Mouse (Mus musculus) NIH3T3 (cell line): ENCODE measurements around the gene Prickle2.

Experiments
- DNase-seq: peaks from one replicate; pipeline ENCODE4 v3.0.0-alpha.2; 2012; ENCODE audit warnings: low read depth

Gene Prickle2

DNA sequence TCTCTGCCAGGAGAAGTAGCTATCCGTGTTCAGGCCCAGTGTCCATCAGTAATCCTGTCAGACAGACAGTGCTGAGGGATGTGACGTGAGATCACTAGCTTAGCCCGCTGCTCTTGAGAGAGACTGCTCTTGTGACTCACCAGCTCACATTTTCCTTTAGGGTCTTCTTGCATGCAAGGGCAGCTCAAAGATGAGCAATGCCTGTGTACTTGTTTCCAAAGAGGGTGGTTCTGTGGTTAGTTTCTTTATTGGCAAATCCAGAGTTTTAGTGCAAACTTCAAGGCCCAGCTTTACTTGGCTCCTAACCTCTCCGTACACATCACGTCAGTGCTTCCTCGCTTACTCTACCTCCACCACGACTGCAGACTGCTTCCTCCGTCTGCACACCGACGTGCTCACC is 324.9 kb downstream of the Prickle2 start:
- peak; percentile 77 for DNase-seq

DNA sequence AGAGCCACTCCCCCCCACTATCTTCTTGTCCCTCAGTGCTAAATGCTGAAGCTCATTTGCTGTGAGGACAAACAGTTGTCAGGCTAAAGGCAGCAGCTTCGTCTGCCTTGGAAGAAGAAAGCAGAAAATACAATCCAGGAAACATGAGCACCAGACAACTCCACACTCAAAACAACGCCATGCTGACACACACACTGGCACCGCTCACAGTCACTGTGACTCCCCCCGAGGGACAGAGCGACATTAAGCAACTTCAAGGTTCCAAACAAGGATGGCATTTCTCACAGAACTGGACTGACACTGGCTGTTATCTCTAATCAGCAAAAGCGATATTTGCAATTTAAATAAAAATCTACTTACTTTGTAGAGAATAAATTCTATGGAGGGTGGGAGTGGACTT is 331.1 kb downstream of the Prickle2 start:
- no peak for DNase-seq

DNA sequence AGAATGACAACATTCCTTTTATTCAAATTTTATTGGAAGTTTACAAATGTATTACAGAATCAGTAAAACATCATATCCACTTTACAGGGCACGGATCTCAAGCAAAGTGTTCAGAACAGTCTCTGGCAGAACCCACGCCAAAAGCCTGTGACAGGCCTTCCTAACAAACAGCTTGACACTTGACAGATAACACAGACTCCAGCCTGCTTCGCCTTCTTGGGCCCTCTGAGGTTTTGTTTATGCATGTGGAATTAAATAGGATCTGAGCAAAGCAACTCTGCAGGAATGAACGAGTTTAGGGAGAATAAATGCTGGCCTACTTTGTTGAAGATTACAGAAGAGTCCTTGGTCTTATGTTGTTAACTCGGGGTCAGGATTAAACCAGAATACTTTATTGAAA is 335.1 kb downstream of the Prickle2 start:
- no peak for DNase-seq

DNA sequence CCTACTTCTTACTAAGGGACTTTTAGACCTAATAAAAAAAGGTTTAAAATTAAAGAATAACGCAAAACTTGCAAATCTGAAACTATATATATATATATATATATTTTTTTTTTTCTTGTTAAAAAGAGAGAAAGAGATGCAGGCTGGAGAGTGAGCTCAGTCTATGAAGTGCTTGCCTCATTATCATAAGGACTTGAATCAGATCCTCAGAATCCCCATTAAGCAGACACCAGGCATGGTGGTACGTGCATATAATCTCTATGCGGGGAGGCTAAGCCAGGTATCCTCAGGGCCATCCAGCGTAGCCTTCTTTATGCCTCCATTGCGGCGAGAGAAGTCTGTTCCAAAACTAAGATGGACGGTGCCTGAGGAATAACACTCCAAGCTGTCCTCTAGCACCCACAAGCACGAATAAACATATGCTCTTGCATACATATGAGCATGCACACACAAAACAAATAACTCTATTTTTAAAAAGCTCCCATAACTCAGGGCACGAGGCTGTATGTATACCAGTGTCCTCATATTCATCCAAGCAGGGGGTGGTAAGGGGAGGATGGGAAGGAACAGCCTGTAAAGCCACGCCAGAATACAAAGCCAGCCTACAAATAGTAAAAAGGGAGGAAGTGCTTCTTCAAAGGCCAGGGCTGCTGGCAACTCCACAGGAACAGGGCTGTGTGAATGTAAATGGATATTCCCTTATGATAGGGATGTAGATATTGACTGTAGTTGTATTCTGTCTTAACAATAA is 358.5 kb downstream of the Prickle2 start:
- DNase-seq, result no peak

DNA sequence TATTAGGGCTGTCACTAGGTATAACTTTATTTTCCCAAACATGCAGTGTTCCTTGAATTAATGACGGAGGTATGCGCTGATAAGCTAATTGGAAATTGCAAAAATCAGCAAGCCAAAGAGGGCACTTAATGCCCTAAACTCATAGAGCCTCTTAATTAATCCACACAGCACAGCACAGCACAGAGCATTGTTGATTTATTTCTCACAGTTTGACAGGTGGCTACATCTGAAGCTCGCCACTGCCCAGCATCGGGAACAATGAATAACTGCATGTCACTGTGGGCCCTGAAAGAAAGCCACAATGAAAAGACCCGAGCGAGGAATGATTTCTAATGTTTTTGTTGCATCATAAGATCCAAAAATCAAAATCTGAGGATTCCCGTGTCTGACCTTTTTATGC is 359.2 kb downstream of the Prickle2 start:
- no peak for DNase-seq

DNA sequence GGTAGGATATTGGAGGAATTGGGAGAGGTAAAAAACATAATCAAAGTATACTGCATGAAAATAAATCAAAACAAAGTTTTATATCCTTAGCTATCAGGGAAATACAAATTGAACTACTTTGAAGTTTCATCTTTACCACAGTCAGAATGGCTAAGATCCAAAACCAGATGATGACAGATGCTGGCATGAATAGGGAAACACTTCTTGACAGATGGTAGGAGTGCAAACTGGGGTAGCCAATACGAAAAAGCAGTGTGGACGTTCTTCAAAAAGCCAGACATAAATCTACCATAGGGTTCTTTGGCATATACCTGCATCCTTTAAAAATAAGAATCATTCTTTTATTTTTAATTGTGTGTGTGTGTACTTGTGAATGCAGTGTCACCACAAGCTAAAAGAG is 360.8 kb downstream of the Prickle2 start:
- peak; percentile 9 for DNase-seq

DNA sequence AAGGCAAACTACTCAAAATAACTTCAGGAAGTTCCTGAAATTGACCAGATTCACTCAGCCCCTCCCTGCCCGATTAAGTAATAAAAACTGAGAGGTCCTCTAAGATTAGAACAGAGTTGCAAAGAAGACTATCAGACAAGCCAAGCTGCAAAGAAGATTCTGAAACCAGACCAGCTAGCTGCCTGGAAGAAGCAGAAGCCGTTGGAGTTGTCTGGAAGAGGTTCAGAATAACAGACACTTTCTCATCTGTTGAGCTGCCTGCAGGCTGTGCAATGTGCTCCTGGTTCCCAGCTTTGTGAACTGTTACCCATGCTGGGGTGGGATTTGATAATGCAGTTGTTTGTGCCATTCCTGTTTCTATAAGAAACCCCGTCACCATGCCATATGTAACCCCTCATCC is 361.4 kb downstream of the Prickle2 start:
- no peak for DNase-seq
